Mouse (Mus musculus) urinary bladder, postnatal 14 days (tissue): ENCODE measurements around the gene Dnttip1.
A peak's percentile ranks its signal among the peaks of the same experiment; 100 is the strongest.
"Not testable (repeated sequence)": the region's sequence is repeated elsewhere in the genome, so short reads cannot be mapped to it uniquely, and the experiment has no call there.

ENCODE experiments used
- DNase-seq: peaks from one replicate; pipeline ENCODE4 v3.0.0; 2021; ENCODE audit warnings: low spot score

The Dnttip1 gene

GRCm38 (mm10) chr2:164745843-164746479, at the start of gene Dnttip1, which contains the start of gene Wfdc3:
TSS of gene Dnttip1 (plus strand) at chr2:164745983.
TSS of gene Wfdc3 (minus strand) at chr2:164745931.
- DNase-seq: peak; percentile 93

- no peak for DNase-seq
Observed at GRCm38 (mm10) chr2:164698201-164698600, 47.6 kb upstream of the Dnttip1 start, which contains the start of gene Spint4. TSS of gene Spint4 (plus strand) at chr2:164698501.

- no peak for DNase-seq
Observed at GRCm38 (mm10) chr2:164700959-164701358, 44.8 kb upstream of the Dnttip1 start.

- DNase-seq: no peak
Observed at GRCm38 (mm10) chr2:164701761-164702160, 44.0 kb upstream of the Dnttip1 start.

- DNase-seq: no peak
Observed at GRCm38 (mm10) chr2:164704235-164704634, 41.5 kb upstream of the Dnttip1 start.

GRCm38 (mm10) chr2:164705328-164705727, 40.5 kb upstream of the Dnttip1 start:
- DNase-seq: no peak

GRCm38 (mm10) chr2:164705991-164706390, 39.8 kb upstream of the Dnttip1 start:
- DNase-seq: no peak

GRCm38 (mm10) chr2:164715005-164715404, 30.8 kb upstream of the Dnttip1 start, which contains the start of gene Spint5:
TSS of gene Spint5 (plus strand) at chr2:164715305.
- DNase-seq: no peak

GRCm38 (mm10) chr2:164716194-164716786, 29.5 kb upstream of the Dnttip1 start:
- DNase-seq: not testable (repeated sequence)

- no peak for DNase-seq
Observed at GRCm38 (mm10) chr2:164723276-164723675, 22.5 kb upstream of the Dnttip1 start.

- DNase-seq: peak; percentile 70
Observed at GRCm38 (mm10) chr2:164725895-164726619, 19.7 kb upstream of the Dnttip1 start.

GRCm38 (mm10) chr2:164731719-164732118, 14.1 kb upstream of the Dnttip1 start:
- DNase-seq: no peak

- no peak for DNase-seq
Observed at GRCm38 (mm10) chr2:164733259-164733658, 12.5 kb upstream of the Dnttip1 start.

GRCm38 (mm10) chr2:164734839-164735238, 10.9 kb upstream of the Dnttip1 start:
- no peak for DNase-seq

GRCm38 (mm10) chr2:164735446-164735845, 10.3 kb upstream of the Dnttip1 start:
- DNase-seq: no peak

GRCm38 (mm10) chr2:164737377-164738090, 8.2 kb upstream of the Dnttip1 start:
- no peak for DNase-seq

- DNase-seq: no peak
Observed at GRCm38 (mm10) chr2:164739876-164740275, 5.9 kb upstream of the Dnttip1 start.

GRCm38 (mm10) chr2:164744987-164745386, 796 bp upstream of the Dnttip1 start:
- DNase-seq: no peak

GRCm38 (mm10) chr2:164746693-164747092, 910 bp downstream of the Dnttip1 start:
- DNase-seq: no peak

GRCm38 (mm10) chr2:164748191-164748590, 2.4 kb downstream of the Dnttip1 start:
- DNase-seq: no peak

GRCm38 (mm10) chr2:164748991-164749390, 3.2 kb downstream of the Dnttip1 start:
- DNase-seq: no peak

GRCm38 (mm10) chr2:164752454-164752853, 6.7 kb downstream of the Dnttip1 start:
- no peak for DNase-seq
